Mouse (Mus musculus) cerebellum, postnatal 10 days (tissue): ENCODE data around the gene Cdkn1a.
"Not testable (repeated sequence)": the region's sequence is repeated elsewhere in the genome, so short reads cannot be mapped to it uniquely, and the experiment has no call there.

Experiments
- DNase-seq, 2 experiments: peaks; one replicate each; pipeline ENCODE4 v3.0.0; 2021; ENCODE audit warnings: mixed read lengths in 2 of 2

Cdkn1a gene

DNA sequence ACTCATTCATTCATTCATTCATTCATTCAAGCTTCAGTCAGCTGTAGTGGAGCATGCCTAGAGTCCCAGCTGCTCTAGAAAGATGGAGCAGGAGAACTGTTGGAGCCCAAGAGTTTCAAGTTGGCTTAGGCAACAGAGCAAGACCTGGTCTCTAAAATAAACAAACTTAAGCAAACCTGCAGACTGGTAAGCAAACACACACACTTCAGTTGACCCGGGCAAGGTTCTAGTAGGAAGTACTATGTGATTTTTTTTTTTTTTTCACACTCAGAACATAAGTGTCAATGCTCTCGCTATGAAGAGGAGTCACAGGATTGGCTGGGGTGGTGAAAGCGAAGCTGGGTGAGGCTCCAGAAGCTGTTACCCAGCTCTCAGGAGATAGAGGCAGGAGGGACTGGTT lies 31.2 kb upstream of the Cdkn1a start:
- DNase-seq, result no peak

DNA sequence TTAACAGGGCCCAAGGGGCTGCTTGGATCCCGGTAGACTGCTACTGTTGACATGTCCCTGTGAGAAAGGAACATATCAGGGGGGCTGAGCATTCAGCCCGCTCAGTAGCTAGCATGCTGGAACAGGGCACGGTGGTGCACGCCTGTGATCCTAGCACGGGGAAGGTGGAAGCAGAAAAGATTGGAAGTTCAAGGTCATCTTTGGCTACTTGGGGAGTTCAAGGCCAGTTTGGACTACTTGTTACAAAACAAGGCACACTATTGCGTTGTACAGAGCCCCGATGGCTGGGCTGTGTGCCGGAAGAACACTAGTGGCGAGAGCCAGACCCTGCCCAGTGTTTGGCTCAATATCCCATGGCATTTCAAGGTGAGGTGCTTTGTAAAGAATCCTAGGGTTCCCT lies 29.8 kb upstream of the Cdkn1a start:
- DNase-seq, result no peak

- peak; percentile 49 to 56 for DNase-seq
These were observed 28.4 kb upstream of the Cdkn1a start for GRCm38 (mm10) chr17:29062119-29063035.

DNA sequence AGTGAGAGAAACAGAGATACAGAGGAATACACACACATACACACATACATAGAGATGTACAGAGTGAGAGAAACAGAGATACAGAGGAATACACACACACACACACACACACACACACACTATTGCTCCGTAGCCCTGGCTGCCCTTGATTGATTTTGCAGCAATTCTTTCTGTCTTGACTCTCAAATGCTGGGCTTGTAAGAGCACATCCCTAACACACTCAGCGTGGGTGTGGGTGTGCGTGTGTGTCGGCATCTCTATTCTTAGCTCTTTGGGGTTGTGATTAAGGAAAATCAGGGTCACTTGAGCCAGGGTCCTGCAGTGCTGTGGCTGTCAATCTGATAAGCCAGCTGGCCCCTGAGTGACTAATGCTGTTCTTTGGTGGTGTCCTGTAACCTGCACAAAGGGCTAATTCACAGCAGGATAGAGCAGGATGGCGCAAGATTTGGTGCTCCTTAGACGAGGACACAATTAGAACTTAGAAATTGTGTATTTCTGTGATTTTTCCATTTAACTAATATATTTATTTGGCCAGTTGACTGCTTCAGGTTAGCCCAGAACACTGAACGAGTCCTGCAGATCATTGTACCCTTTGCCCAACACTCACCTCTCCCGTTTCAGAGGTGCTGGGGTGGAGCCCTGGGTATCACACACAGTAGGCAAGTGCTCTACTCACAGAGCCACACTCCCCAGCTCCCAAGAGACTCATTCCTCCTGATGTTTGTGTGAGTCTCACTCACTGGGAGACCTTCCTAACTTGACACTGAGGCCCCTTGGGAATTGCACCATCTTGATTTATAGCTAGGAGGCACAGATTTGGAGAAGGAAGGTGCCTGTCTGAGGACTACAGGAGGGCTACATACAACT lies 27.4 kb upstream of the Cdkn1a start:
- DNase-seq, result peak; percentile 59 to 63

- no peak for DNase-seq
These were observed 26.8 kb upstream of the Cdkn1a start for GRCm38 (mm10) chr17:29063988-29064285.

DNA sequence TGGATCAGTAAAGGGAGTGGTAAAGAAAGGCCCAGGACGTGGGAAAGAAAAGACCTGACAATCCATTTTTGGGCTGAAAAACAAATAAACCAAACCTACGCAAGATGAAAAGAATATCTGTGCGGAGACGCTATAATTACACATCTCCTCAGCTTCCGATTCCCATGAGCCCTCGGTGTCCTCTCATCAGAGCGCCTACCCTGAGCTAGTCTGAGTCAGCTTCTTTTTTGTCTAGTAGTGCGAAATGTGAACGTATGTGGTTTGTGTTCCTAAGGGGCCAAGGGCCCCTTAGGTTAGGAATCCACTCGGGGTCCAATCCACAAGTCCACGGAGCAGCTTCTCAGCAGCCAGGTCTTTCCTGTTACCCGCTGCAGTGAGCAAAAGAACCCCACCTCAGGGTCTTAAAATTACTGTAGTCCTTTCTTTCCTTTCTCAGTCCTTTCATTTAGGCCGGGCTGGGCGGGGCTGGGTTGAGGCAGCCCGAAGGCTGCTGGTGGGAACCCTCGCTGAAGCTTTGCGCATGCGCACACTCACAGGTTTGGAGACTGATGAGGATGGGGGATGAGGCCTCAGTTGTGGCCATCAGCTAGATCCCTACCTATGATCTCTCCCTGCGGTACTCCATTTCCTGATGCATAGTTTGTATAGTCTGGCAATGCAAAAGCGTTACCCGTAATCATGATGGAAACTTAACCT lies 25.4 kb upstream of the Cdkn1a start:
- DNase-seq, result no peak

DNA sequence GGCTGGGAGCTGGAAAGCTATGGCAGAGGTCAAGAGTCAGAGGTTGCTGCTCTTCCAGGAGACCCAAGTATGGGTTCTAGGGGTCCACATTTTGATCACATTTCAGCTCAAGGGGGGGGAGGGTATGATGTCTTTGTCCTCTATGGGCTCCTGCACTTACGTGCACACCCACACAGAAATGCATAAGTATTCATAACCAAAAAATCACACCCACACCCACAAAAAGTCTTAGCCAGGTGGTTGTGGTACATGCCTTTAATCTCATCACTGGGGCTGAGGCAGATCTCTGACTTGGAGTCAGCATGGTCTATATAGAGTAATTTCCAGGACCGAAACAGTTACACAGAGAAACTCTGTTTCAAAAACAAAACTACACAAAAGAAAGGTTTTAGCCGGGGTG lies 24.8 kb upstream of the Cdkn1a start:
- DNase-seq, result no peak

DNA sequence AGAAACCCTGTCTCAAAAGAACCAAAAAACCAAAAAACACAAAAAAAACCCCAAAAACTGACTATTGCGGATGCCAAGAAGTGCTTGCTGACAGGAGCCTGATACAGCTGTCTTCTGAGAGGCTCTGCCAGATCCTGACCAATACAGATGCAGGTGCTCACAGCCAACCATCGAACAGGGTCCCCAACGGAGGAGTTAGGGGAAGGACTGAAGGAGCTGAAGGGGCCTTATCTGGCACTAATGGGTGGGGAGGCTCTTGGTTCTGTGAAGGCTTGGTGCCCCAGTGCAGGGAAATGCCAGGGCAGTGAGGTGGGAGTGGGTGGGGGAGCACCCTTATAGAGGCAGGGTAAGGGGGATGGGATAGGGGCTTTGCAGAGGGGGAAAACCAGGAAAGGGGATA lies 23.4 kb upstream of the Cdkn1a start:
- not testable (repeated sequence) for DNase-seq

DNA sequence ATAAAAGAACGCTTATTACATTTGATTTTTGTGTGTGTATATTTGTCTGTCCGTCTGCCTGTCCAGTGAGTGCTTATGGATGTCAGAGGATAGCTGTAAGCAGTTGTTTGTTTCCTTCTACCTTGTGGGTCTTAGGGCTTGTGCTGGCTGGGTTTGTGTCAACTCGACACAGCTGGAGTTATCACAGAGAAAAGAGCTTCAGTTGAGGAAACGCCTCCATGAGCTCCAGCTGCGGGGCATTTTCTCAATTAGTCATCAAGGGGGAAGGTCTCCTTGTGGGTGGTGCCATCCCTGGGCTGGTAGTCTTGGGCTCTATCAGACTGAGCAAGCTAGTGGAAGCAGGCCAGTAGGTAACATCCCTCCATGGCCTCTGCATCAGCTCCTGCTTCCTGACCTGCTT lies 22.9 kb upstream of the Cdkn1a start:
- no peak for DNase-seq

DNA sequence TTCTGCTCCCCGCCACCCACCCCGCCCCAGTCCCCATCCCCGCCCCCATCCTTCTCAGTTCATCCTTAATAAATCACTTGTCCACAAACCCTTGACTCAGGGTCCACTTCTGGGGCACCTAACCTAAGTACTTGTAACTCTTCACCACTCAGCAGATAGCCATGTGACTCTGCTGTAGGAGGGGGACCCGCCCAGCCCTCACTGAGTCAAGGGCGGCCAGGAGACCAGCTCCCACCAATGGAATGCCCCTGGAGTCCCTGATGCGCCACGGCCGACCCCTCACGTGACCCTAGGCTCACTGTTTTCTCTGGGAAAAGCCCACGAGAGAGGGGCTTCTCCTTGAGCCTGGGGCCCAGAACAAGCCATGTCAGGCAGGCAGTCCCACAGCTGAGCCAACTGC lies 21.7 kb upstream of the Cdkn1a start:
- no peak for DNase-seq

DNA sequence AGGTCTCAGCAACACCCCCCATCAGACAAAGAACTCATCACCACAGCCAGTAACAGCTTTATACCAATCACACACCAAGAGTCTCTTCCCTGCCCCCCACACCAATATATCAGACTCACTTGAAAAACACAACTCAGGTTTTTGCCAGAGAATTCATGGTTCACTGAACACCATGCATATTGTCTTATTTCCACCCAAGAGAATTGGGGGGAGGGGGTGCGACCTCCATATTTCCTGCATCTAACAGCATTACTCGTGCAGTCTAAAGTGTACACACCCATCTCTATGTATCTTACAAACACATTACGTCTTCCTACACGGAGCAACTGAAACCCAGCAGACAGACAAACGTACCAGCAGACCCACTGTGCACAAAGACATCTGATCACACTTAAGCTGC lies 19.0 kb upstream of the Cdkn1a start:
- DNase-seq, result no peak

DNA sequence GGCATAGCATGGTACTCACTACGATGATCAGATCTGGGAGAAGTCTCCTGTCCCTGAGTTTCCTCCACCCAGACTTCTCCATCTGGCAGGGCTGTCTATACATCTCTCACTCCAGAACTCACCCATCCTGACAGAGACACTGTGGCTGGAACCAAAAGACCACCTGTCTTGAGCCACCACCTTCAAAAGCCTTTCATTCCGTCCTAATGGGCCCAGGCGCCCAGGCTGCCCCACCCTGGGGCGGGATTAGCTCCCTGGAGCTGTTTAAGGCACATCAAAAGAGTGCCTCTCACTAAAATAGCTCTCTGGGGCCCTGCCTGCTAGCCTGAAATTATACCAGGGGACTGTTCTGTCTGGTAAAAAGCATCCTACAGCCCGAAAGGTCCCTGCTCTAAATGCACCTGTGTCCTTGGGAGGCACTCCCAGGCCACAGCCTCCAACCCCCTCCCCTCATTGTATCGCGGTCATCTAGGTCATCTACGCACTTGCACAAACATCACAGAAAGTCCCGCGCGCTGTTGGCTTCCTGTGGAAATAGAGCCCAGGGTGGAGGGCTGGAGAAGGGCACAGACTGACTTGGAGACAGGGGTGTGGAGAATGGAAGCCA lies 18.0 kb upstream of the Cdkn1a start:
- DNase-seq, result no peak

GRCm38 (mm10) chr17:29073313-29073712 lies 17.5 kb upstream of the Cdkn1a start:
- DNase-seq, result no peak

DNA sequence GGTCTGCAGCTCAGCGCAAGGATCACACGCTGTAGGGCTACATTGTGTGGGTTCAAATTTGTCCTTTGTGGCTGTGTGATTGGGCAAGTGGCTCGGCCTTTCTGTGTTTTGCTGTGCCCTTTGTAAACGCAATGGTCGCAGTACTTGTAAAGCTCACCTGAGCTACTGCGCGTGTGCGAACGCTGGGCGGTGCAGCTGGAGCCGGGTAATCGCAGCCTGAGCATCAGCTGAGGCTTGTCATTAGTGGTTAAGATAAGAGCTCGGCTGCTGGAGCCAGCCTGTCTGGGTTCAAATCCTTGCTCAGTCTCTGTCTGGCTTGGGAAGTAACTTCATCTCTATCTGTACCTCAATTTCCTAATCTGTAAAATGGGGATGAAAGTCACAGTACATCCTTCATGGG lies 16.7 kb upstream of the Cdkn1a start:
- no peak for DNase-seq

- DNase-seq, result no peak
These were observed 14.5 kb upstream of the Cdkn1a start for GRCm38 (mm10) chr17:29076235-29076634.

DNA sequence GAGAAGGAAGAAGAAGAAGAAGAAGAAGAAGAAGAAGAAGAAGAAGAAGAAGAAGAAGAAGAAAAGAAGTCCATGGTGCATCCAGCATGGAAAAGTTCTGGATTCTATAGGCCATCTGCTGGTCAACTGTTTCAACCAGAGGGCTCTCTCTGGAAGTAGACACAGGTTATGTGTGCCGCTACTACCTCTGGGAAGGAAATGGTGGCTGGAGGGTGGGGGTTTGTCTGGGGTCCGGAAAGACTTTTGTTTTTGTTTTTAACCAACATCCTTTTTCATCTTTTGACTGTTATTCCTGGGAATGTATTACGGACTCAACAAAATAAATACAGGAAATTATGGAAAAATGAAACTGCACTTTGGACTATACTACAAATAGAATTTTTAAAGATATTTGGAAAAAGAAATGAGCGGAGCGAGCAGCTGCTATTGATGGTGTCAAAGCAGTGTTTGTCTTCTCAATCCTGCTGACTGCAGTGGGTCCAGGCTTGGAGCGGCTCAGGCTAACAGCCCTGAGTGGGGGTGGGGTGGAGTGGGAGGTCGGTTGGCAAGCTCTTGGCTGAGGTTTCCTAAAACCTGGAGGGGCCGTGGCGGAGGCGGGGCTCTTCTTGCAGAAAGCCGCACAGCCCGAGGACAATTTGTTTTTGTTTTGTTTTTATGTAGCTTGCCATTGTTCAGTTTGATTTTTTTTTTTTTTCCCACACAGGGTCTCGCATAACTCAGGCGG lies 12.8 kb upstream of the Cdkn1a start:
- peak; percentile 82 to 89 for DNase-seq

GRCm38 (mm10) chr17:29078519-29079383 lies 12.0 kb upstream of the Cdkn1a start:
- DNase-seq, result peak; percentile 31 to 51

DNA sequence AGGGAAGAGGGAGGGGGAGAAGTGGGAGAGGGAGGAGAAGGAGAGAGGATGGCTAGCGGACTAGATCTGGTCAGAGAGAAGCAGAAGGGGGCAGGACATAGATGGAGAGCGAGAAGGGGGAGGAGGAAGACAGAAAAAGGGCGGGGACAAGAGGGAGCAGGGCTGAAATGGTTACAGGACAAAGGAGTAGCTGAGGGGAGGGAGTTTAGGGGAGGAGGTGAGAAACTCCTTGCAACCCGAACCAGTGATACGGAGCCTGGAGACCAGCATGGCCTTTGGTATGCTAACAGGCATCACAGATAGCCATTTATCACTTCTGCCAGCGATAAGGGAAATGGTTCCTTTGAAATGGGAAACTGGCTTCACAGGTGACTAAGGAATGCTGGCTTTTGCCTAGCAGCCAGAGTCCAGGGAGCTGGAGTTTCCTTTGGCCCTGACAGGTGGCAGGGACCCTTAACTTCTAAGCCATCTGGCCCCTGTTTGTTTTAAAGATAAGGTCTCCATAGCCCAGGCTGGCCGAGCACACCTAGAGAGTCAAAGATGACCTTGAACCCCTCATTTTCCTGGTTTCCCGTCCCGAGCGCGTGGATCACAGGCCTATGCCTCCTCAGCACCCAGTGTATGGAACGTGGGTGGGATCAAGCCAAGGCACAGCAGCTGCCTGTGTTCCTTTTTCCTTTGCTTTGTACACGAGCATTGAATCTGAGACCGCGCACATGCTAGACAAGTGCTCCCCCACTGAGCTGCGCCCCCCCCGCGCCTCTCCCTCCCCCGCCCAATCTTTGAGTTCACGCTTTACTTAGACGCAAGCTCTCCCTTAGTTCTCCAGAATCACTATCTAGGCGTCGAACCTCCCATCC lies 9.8 kb upstream of the Cdkn1a start:
- DNase-seq, result no peak

- DNase-seq, result no peak
These were observed 9.0 kb upstream of the Cdkn1a start for GRCm38 (mm10) chr17:29081618-29082381.
